Mouse (Mus musculus): ENCODE measurements around the gene Nppa.

GRCm38 (mm10) chr4:147968816-147969215 is 31.7 kb upstream of the Nppa start:
- TF ChIP-seq CTCF (IDR thresholded peaks at IDR 0.05; ENCODE audit: low read depth, low read length) (no peak), POLR2A (IDR thresholded peaks at IDR 0.05; ENCODE audit: insufficient read depth, low read length) (no peak), EP300 (IDR thresholded peaks at IDR 0.05; ENCODE audit: insufficient read depth, low read depth, low read length) (no peak)
